Mouse (Mus musculus) Muller cell, postnatal 12 days (primary cell): Measurements from ENCODE around the gene Rora.
A peak's percentile ranks its signal among the peaks of the same experiment; 100 is the strongest.

Experiments
- DNase-seq: peaks from one replicate; pipeline ENCODE4 v3.0.0-alpha.2; 2015; ENCODE audit errors: inconsistent ontology term

Rora gene

DNA sequence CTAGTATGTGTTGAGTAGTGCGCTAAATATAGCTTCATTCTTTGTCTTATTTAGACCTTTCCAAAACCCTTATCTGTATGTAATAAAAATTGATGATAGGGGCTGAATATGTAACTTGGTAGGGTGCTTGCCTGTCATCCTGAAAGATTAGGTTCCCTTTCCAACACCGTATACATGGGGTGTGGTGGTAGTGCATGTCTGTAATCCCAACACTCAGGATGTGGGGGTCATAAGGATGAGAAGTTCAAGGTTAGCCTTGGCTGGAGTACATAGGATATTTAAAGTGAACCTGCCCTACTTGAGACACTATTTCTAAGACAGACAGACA, 743.8 kb downstream of the Rora start:
- DNase-seq: no peak

GRCm38 (mm10) chr9:69397760-69398452, 744.3 kb downstream of the Rora start, which contains the start of gene Ice2:
TSS of gene Ice2 (plus strand) at chr9:69397906.
- peak; percentile 88 for DNase-seq

DNA sequence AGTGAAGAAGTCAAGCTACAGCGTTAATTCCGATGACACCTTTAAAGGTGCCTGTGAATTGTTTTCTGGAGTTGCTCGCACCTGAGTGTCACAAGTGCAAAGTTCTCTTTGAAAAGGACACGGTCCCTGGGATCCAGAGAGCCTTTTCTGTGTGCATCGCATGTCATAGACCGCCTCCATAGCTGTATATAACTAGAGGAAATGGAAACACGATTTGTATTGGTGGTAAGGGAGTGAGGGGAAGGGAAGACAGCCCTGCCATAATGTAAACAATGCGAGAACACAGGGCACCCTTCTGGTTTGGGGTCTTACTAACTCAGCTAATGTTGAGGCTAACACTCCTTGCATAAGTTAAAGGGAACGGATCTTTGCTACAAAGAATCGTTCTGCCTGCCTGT, 744.9 kb downstream of the Rora start:
- DNase-seq: no peak

GRCm38 (mm10) chr9:69404671-69405070, 751.1 kb downstream of the Rora start:
- DNase-seq: peak; percentile 59

- no peak for DNase-seq
Observed at GRCm38 (mm10) chr9:69419476-69419875, 765.9 kb downstream of the Rora start.

DNA sequence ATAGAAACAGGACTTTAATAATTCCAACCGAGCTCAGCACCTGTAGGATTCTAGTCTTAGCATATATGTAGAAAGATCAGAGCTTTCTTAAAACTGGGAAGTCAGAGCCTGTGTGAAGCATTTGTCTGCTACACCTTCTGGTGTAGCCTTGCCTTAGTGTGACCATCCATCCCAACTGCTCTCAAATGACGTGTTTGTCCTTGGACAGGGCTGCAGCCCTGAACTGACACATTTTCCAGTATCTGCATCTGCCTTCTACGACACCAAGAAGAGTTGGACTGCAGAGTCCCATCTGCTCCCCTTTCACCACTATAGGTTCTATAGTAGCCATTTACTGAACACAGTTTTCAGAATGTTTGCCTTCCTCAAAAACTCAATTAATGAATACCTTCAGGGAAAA, 776.9 kb downstream of the Rora start:
- DNase-seq: no peak

- peak; percentile 93 for DNase-seq
Observed at GRCm38 (mm10) chr9:69431863-69432555, 778.4 kb downstream of the Rora start.

GRCm38 (mm10) chr9:69435194-69435593, 781.6 kb downstream of the Rora start:
- DNase-seq: no peak

- no peak for DNase-seq
Observed at GRCm38 (mm10) chr9:69435662-69436061, 782.1 kb downstream of the Rora start.
